Mouse (Mus musculus): ENCODE measurements around the gene Krt88.

DNA sequence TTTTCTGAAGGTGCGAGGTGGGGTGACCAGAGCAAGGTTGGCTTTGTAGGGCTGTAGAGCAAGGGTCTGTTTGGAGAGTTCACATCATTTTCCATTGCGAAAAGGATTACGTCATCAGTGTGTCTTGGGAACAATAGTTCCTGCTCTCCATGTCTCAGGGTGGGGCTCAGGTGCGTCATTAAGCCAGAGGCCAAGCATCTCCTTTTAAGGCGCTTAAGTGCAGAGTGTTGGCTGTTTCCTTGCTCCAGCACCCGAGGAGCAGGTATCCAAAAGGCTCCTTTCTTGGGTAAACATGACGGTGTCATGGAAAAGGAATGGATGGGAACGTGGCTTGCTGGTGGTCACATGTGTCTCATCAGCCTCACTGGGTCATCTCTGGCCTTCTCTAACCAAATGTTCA, 7.2 kb downstream of the Krt88 start:
- TF ChIP-seq CTCF (IDR thresholded peaks at IDR 0.05) = no peak
- TF ChIP-seq EP300 (IDR thresholded peaks at IDR 0.05) = peak; percentile 83
